Mouse (Mus musculus) hindlimb bud, embryonic 11.5 days (tissue): ENCODE measurements around the gene Pecam1.
A peak's percentile ranks its signal among the peaks of the same experiment; 100 is the strongest.
"Not testable (repeated sequence)": the region's sequence is repeated elsewhere in the genome, so short reads cannot be mapped to it uniquely, and the experiment has no call there.

ENCODE experiments used
- DNase-seq: peaks from one replicate; pipeline ENCODE4 v3.0.0-alpha.2; 2012; ENCODE audit warnings: low read depth, low spot score; ENCODE audit errors: extremely low spot score

Gene Pecam1

DNA sequence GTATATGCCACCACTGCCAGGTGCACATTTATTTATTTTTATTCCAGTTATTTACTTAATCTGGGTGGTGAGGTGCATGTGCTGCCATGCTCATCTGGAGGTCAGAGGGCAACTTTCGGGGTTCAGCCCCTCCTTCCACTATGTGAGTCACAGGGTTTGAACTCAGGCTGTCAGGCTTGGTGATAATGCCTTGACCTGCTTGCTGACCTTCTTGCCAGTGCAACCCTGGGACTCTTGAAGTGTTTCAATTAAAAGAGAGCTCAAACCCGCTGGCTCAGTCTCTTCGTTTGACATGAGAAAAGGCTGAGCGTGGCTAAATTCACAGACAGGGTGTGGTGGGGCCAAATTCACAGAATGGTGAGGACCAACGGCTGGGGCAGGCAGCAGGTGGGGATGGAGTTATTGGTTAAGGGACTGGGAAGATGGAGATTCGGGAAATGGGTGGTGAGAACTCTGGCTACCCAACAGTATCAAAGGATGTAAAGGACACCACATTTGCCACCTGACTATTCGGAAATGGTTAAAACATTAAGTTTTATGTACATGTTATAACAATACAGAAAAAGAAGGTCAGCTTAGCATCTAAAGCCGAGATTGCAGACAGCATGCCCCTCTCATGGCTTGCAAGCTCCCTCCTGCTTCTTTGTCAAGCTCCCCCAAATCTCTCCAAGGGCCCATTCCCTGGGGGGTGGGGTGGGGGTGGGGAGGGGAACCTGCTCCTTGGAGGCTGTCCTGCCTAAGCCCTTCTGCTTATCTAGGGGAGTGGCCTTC, 81.1 kb downstream of the Pecam1 start:
- DNase-seq, result no peak

DNA sequence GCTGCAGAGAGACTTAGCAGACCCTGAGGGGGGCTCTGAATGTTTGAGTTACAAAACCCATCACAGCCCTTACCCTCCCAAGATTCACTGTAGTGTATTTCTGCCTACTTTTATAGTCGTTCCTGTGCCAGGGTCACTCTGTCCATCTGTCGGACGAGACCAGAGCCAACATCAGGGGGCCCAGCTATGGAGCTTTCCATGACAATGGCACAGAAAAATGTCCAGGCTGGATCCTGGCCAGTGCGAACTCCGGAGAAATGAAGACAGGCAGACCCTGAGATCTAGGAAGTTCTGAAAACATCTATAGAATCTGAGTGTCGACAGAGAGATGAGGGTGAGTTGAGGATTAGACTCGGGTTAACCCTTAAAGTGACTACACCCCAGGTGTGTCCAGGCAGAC, 82.1 kb downstream of the Pecam1 start:
- no peak for DNase-seq

DNA sequence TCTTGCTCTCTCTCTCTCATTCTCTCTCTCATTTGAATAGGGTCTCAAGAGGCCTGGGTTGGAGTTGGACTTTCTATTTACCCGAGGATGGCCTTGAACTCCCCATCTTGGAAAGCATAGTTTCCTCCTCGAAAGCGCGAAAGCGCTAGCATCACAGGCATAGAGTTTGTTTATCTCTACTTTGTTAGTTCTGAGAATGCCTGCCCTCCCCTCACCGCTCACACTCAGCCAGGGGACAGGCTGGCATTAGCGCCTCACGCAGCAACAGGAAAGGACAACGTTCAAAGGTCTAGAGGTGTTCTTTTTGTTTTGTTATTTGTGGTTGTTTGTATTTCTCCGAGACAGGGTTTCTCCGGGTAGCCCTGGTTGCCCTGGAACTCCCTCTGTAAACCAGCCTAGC, 82.6 kb downstream of the Pecam1 start:
- DNase-seq, result no peak

DNA sequence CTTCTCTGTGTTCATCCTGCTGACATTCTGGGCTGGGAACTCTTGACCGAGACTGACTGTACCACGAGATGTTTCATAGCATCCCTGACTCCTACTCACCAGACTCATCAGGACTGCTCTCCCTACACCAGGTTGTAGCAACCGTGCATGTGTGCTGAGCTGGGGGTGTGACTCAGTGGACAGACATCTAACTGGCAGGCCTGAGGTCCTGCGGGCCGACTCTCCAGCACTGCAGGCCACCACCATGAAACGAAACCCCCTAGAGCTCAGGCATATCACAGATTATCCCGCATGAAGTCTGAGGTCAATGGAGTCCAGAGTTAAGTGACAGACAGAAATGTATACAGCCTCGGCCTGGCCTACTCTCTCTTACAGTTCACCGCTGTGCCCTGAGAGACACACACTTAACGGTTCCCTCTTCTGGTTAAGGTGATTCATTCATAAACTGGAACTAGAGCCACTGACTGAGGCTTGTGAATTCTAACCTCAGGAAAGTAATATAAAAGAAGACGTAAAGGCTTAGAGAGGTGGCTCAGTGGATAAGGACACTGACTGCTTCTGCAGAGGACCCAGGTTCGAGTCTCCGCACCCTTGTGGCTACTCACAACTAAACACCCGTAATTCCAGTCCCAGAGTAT, 83.8 kb downstream of the Pecam1 start:
- no peak for DNase-seq

DNA sequence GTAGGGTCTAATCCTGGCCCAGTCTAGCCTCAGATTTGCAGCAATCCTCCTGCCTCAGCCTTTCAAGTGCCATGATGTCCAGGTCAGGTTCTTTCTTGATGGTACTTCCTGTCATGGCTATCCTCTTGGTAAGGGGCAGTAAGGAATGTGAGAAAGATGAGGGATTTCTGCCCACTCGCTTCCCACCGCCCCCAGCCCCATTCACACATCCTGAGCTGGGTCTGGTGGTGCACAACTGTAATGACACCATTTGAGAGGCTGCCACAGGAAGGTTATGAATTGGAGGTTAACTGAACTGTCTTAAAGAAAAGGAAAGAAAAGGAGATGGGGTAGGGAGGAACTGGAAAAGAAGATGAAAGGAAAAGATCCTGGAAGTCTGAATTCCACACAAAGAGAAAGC, 84.6 kb downstream of the Pecam1 start:
- DNase-seq, result no peak

DNA sequence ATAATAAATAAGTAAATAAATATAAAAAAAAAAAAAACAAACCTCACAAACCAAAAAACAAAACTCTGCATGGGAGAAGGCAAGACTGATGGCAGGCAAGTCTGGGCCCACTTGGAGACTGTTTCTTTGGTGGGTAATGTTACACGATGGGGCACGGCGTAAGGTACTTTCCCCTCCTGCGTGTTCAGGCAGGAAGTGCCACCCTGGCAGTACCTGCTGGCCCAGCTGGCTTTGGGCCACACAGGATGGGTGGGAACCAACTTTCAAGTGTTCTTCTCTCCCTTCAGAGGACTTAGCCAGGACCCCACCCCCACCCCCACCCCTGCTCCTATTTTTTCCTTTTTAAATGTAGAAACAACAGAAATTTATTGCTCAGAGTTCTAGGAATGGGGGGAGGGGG, 85.1 kb downstream of the Pecam1 start:
- no peak for DNase-seq

DNA sequence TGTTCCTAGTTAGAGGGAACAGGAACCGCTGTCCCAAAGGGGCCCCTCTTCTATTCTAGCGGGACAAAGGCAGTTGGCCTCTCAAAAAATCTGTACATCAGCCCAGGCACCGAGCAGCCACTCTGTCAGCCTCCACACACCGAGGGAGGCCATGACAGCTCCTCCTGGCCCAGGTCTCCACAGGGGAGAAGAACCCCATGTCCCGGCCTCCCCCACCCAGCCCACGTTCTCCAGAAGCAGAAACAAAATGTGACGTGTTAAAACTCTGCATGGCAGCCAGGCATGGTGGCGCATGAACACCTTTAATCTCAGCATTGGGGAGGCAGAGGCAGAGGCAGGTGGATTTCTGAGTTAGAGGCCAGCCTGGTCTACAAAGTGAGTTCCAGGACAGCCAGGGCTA, 85.7 kb downstream of the Pecam1 start:
- no peak for DNase-seq

DNA sequence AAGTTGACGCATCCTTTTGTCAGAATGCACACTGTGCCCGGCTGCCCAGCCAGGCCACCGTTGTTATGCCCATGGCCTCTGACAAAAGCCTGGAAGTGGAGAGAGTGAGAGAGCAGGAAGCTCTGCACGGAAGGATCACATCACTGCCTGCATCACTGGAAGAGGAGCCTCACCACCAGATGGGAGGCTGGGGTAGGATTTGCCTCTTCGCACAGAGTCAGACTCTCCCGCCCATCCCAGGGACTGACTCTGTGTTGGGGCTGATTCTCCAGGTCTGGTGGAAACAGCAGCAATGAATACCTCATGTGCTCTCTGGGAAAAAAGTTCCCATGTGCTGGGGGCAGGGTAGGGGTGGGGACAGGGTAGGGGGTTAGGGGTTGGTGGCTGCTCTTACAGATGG, 86.6 kb downstream of the Pecam1 start:
- DNase-seq, result no peak

DNA sequence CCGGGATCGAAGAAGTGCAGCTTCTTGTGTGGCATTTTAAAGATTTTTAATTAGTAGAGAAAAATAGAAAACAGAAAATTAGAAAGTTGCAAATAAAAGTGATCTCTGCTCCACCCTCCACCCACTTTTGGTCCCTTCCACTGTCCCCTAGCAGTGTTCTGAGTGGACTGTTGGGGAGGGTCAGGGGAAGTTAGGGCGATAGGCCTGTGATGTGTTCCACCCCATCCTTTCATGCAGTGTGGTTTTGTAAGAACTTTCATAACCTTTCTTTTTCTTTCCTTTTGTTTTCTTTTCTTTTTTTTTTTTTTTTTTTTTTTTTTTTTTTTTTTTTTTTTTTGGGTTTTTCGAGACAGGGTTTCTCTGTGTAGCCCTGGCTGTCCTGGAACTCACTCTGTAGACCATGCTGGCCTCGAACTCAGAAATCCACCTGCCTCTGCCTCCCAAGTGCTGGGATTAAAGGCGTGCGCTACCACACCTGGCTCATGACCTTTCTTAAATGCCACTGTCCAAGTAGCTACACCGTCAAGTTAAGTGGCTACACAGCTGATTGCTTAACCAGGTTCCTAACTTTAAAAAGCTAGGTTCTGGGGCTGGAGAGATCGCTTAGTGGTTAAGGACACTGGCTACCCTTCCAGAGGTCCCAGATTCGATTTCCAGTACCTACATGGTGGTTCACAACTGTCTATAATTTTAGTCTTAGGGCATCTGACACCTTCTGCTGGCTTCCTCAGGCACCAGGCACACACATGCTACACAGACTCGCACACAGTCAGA, 87.6 kb downstream of the Pecam1 start:
- no peak for DNase-seq

DNA sequence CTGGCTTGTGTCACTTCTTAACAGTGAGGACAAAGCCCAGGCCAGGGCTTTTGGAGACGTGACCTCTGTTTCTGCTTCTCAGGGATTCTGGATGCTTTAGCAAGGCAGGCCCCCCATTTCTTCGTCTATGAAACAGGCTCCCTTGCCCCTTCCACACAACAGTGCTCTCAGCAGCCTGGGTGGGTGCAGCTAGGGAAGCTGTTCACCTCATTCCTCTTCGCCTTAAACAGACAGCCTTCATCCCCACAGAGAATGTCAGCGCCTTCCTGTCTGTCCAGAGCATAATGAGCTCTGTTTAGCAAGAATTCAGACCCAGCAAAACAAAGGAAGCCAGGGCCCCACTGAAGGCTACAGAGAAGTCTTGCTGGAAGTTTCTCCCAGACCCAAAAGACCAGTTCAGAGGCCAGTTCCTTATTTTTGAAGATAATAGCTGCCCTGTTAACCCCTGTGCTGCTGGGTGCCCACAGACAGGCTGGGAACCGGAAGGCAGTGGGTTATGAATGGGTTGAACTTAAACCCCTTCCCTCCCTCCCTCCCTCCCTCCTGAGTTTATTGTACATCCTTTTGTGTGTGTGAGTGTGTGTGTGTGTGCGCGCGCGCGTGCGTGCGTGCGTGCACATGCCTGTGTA, 89.9 kb downstream of the Pecam1 start:
- no peak for DNase-seq

DNA sequence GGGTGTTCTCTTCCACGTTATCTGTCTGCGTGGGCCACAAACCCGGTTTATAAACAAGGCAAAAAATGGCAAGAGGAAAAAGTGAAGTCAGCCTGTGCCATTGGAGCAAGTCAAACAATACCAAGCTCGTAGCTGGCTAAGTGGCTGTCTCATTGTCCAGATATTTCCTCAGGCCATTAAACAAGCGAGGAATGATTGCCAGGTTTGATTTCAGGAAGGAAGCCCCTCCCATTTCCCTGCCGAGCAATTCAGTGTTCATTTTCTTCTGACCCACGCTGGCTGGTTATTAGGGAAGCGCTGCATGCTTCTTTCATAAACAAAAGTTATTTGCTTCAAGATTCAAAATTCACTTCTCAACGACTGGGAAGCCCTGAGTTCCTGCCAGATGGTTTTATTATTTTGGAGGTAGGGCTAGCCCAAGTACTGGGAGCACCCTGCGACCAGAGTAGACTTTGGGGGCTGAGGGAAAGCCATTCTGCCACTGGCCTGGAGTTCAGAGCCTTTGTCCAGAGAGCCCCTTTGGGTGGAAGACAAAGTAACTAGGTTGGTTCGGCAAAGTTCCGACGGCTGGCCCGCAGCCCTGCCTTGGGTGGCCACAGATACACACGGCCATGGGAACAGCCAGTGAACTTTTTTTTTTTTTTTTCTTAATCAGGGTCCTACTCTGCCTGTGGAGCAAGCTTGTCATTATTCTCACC, 90.7 kb downstream of the Pecam1 start:
- no peak for DNase-seq

DNA sequence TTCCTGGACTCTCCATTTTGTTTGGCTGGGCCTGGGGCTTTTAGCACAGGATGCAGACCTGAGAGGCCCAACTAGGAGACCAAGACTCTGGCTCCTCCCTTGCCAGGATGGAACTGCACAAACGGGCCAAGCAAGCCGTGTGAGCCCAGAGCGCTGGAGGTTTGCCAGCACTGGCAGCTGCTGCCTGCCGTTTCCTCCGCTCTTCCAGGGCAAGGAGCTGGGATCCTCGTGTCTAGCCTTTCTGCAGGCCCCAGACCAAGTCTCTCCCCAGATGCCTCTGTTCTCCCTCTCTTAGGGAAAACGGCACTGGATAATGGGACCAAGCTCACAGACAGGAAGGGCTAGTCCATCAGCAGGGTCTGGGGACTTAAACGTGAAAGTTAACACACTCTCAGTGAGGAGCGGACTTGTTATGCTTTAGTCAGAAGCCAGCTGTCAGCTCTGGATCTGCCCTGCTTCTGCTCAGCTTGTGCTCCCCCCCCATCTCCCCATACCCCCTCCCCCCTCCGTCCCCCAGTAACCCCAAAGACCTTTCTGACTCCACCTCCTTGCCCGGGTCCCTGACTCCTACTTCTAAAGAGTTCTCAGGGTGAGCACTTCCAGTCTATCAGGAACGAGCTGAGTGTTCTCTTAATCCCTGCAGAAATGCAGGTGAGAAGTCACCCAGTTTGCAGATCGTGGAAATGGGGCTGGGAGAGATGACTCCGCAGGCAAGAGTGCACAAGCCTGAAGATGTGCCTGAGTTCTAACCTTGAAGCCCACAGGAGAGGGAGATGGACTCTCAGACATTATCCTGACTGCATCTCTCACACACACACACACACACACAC, 92.2 kb downstream of the Pecam1 start:
- no peak for DNase-seq

DNA sequence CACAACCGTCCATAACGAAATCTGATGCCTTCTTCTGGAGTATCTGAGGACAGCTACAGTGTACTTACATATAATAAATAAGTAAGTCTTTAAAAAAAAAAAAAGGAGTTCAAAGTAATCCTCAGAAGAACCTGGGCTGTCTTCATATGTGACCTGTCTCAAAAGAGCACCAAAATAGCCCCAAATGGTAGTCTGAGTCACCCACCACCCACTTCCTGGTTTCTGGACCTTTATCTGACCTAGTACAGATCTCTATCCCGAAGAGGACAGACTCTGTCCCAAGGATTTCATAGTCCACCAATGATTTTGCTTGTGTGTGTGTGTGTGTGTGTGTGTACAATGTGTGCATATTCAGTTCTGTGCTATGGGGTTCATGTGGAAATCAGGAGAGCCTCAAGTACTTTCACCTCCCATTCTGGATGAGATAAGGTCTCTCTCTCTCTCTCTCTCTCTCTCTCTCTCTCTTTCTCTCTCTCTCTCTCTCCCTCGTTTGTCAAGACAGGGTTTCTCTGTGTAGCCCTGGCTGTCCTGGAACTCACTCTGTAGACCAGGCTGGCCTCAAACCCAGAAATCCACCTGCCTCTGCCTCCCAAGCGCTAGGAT, 93.4 kb downstream of the Pecam1 start:
- not testable (repeated sequence) for DNase-seq

DNA sequence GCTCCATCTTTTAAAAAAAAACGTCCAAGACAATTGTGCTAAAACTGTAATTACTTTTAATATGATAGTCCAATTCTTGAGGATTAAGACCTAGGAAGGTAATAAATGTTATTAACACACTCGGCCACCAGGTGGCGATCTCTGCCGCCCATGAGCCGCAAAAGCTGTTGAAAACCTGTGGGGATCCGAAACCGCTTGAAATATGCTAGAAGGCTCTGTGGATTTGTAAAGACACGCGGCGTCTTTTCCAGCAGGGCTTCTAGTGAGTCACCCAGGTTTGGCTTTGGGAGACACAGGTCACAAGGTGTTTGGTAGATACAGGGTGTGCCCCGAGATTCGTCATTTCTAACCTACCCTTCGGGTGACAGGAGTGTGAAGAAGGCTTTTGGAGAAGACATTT, 102.1 kb downstream of the Pecam1 start:
- DNase-seq, result peak; percentile 60

DNA sequence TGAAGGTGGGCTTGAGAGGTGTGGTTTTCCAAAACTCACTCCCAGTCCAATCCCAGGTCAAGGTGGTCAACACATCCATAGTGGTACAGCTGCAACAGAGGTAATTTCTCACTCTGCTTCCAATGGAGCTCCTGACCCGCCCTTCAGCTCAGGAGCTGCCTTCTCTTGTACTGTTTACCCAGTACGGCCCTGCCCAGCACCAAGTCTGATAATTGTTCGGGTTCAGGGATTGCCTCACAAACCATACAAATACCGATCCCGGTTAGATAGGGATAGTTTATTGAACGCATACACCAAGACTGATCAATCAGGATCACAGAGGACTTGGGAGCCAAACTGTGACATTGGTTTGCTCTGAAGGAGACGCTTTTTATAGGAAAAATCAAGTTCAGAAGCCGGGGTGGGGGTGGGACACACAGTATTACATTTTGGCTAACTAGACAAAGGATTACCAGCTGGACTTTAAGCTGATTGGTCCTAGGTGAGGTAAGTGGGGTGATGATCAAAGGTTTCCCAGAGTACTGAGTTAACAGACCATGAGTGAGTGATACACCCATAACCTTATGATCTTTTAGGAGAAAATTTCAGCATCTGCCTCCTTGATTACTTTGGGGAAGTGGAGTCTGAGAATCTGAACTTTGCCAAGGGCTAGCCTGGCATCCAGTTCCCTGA, 107.3 kb downstream of the Pecam1 start:
- DNase-seq, result no peak

DNA sequence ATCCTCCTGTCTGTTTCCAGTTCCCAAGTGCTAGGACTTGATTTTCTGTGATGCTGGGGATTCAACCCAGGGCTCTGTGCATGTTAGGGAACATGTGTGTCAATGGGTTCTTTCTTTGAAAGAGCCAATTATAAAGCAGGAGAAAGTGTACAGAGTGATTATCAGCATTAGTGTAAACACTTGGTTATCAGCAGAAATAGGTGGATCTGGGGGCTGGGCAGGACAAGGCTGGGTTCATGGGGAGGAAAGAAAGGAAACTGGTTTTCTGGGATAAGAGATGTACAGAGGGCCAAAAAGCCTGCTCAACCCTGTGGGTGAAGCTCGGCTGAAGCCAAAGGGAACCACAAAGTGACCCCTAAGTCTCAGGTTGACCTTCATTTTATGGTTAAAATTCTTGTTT, 108.8 kb downstream of the Pecam1 start:
- DNase-seq, result no peak

DNA sequence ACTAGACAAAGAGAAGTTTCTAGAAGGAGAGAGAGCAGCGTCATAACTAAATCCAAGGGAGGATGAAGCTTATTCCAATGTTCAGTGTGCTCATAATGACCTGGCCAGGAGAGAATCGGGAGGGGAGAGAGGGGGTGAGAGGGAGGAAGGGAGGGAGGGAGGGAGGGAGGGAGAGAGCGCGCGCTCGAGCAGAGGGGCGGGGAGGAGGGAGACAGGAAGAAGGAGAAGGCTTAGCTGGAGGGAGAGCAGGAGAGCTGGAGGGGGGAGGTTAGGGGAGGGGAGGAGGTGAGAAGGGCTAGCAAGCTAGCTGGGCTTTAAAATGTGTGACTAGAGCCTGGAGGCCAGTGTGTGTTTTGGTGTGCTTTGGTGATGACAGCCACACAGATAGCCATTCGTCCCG, 110.4 kb downstream of the Pecam1 start:
- no peak for DNase-seq

DNA sequence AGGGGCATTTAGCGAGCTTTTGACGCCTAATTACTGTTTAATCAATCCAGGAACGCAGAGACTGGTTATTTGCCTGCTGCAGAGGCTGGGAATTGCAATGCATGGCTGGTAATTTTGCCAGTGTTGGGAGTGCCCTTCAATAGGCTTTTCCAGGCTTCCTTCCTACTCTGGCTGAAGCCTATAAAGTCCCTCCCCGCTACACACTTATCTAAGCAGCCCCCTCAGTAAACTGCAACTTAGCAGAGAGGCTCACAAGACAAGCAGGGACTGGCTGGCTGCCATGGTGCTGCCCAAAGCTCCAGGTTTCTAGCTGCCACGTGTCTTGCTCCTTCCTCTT, 111.1 kb downstream of the Pecam1 start:
- no peak for DNase-seq
